In the genomic region with DNA sequence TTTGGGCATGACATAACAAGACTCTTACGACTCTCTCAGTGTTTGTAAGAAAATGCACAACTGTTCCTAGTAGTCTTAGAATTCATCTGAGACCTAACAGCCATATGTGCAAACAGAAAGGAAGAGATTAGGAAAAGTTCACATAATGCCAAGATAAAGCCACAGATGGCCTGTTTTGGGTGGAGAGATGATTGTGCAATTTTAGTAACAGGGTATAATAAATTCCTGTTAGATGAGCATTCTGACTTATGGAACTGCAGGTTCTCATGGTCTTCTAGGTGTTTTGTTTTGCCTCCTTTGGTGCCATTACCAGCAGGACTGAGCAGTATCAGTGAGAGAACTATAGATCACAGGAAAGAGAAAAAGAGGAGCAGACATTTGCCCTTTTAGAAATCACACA, we compare ENCODE assay signal across 26 mouse cellular contexts.
DNase-seq lines count a peak whose midpoint lies in the region; ATAC-seq and TF ChIP-seq lines count a peak whose summit lies in the region.
"Had no signal": no experiment of that assay in that cellular context is flagged by ENCODE, and none has a peak within 500 bp of the region (broad histone marks: within the 10 kb centered on the region; RNA-seq: fewer than 3 reads in every experiment).

No protein-coding gene starts in this region.

- H3ac ChIP-seq in C2C12 (ENCODE audit: control insufficient read depth, insufficient read length, low read depth), result no peak overlapping the region

- WGBS in intestine, embryonic 15.5 days, result 79% methylated on average over 1 of the region's 1 CpGs
- WGBS in intestine, postnatal 0 days, result 47% methylated on average over 1 of the region's 1 CpGs
- 42% methylated on average over 1 of the region's 1 CpGs for WGBS in olfactory bulb, adult 2 months

- H3K79me3 ChIP-seq in C2C12 (ENCODE audit: low read depth), result no peaks in the 10 kb centered on the region

- no peak overlapping the region for H3K27ac ChIP-seq in intestine, embryonic 15.5 days
- no peak overlapping the region for H3K27ac ChIP-seq in intestine, postnatal 0 days (ENCODE audit: low read depth, low read length)
- peak overlapping the region; percentile 83 for H3K27ac ChIP-seq in olfactory bulb, adult 2 months (ENCODE audit: insufficient read depth, low read depth, low read length)
- H3K27ac ChIP-seq: embryonic facial prominence, embryonic 12.5 days; embryonic facial prominence, embryonic 15.5 days; forebrain, embryonic 13.5 days; gastrocnemius, adult 2 months; hindbrain, embryonic 12.5 days; hindbrain, embryonic 15.5 days had no signal

- no peak overlapping the region for H3K4me3 ChIP-seq in intestine, embryonic 15.5 days (replicated peaks)
- H3K4me3 ChIP-seq in intestine, postnatal 0 days (ENCODE audit: low read depth, low read length), result no peak overlapping the region
- no peak overlapping the region for H3K4me3 ChIP-seq in C2C12 (ENCODE audit: insufficient read depth, poor library complexity, severe bottlenecking)
- H3K4me3 ChIP-seq in olfactory bulb, adult 2 months (ENCODE audit: insufficient read depth, low read depth, low read length), result no peak overlapping the region
- H3K4me3 ChIP-seq: embryonic facial prominence, embryonic 12.5 days; embryonic facial prominence, embryonic 15.5 days; erythroblast, embryonic 14.5 days; forebrain, embryonic 13.5 days; gastrocnemius, adult 2 months; hindbrain, embryonic 12.5 days; hindbrain, embryonic 15.5 days had no signal

- H3K9me3 ChIP-seq in intestine, embryonic 15.5 days, result no peaks in the 10 kb centered on the region
- H3K9me3 ChIP-seq in intestine, postnatal 0 days (ENCODE audit: control insufficient read depth), result no peaks in the 10 kb centered on the region
- H3K9me3 ChIP-seq: embryonic facial prominence, embryonic 12.5 days; embryonic facial prominence, embryonic 15.5 days; forebrain, embryonic 13.5 days; G1E; hindbrain, embryonic 12.5 days; hindbrain, embryonic 15.5 days had no signal

- TF ChIP-seq POLR2A in olfactory bulb, adult 2 months (IDR thresholded peaks at IDR 0.05; ENCODE audit: insufficient read depth, low read depth, low read length), result no peak

- no peak for TF ChIP-seq CTCF in intestine, postnatal 0 days (IDR thresholded peaks at IDR 0.05; ENCODE audit: low read depth)
- TF ChIP-seq CTCF in C2C12 (IDR thresholded peaks at IDR 0.05; ENCODE audit: control insufficient read depth, insufficient read depth, insufficient read length), result no peak
- TF ChIP-seq CTCF in olfactory bulb, adult 2 months (IDR thresholded peaks at IDR 0.05; ENCODE audit: insufficient read depth, low read depth, low read length), result no peak

- no peaks in the 10 kb centered on the region for H3K79me2 ChIP-seq in C2C12 (ENCODE audit: control insufficient read depth, insufficient read depth)

- H3K27me3 ChIP-seq in intestine, embryonic 15.5 days (replicated peaks), result no peaks in the 10 kb centered on the region
- no peaks in the 10 kb centered on the region for H3K27me3 ChIP-seq in intestine, postnatal 0 days (replicated peaks; ENCODE audit: control insufficient read depth, insufficient read depth, low read length)
- no peaks in the 10 kb centered on the region for H3K27me3 ChIP-seq in C2C12 (ENCODE audit: control insufficient read depth, insufficient read depth, insufficient read length)
- H3K27me3 ChIP-seq: CH12.LX; embryonic facial prominence, embryonic 12.5 days; embryonic facial prominence, embryonic 15.5 days; forebrain, embryonic 13.5 days; hindbrain, embryonic 12.5 days; hindbrain, embryonic 15.5 days; Patski had no signal

- H3K4me2 ChIP-seq in intestine, embryonic 15.5 days (replicated peaks), result no peak overlapping the region
- no peak overlapping the region for H3K4me2 ChIP-seq in intestine, postnatal 0 days (replicated peaks; ENCODE audit: low read depth)
- H3K4me2 ChIP-seq: embryonic facial prominence, embryonic 12.5 days; embryonic facial prominence, embryonic 15.5 days; forebrain, embryonic 13.5 days; heart, embryonic 11.5 days; hindbrain, embryonic 12.5 days; hindbrain, embryonic 15.5 days had no signal

- H3K9ac ChIP-seq in intestine, embryonic 15.5 days, result no peak overlapping the region
- no peak overlapping the region for H3K9ac ChIP-seq in intestine, postnatal 0 days (ENCODE audit: low read depth, low read length)
- H3K9ac ChIP-seq: embryonic facial prominence, embryonic 12.5 days; embryonic facial prominence, embryonic 15.5 days; forebrain, embryonic 13.5 days; hindbrain, embryonic 12.5 days; hindbrain, embryonic 15.5 days had no signal

- ATAC-seq in intestine, embryonic 15.5 days, result 0 out of 2 replicates have a peak, but pooled peaks have one; percentile 28
- no peak for ATAC-seq in intestine, postnatal 0 days
- ATAC-seq: forebrain, embryonic 13.5 days; inflammation-experienced regulatory T-cells, adult 6 months; Patski had no signal

- H3K36me3 ChIP-seq in intestine, embryonic 15.5 days, result no peaks in the 10 kb centered on the region
- no peaks in the 10 kb centered on the region for H3K36me3 ChIP-seq in intestine, postnatal 0 days (ENCODE audit: control insufficient read depth, insufficient read depth)
- H3K36me3 ChIP-seq in C2C12 (ENCODE audit: control insufficient read depth, insufficient read depth), result no peaks in the 10 kb centered on the region
- H3K36me3 ChIP-seq: embryonic facial prominence, embryonic 12.5 days; embryonic facial prominence, embryonic 15.5 days; G1E; hindbrain, embryonic 12.5 days had no signal

- no peaks in the 10 kb centered on the region for H3K4me1 ChIP-seq in intestine, embryonic 15.5 days (replicated peaks)
- no peaks in the 10 kb centered on the region for H3K4me1 ChIP-seq in intestine, postnatal 0 days (replicated peaks; ENCODE audit: control insufficient read depth, insufficient read depth, low read length)
- no peaks in the 10 kb centered on the region for H3K4me1 ChIP-seq in olfactory bulb, adult 2 months (ENCODE audit: control insufficient read depth, insufficient read depth, low read length)
- H3K4me1 ChIP-seq: embryonic facial prominence, embryonic 12.5 days; embryonic facial prominence, embryonic 15.5 days had no signal

- peak; percentile 23 for DNase-seq in 3T3-L1 (ENCODE audit: low read depth, low spot score)
- no peak for DNase-seq in embryo, embryonic 9.5 days (ENCODE audit: extremely low spot score)
- DNase-seq: adrenal gland, postnatal 10 days; adrenal gland, postnatal 36 days; cerebellum, adult 11-12 months; cerebellum, adult 8-10 months; cerebellum, postnatal 14 days; gastrocnemius, adult 2 months; gastrocnemius, postnatal 14 days; heart, adult 11 months; kidney, adult 11 months had no signal

TF ChIP-seq in C2C12, 6 proteins besides CTCF, POLR2A, EP300 and RAD21:
- TF ChIP-seq MAX (IDR thresholded peaks at IDR 0.05) (no peak), CEBPB (IDR thresholded peaks at IDR 0.05; ENCODE audit: low read depth) (peak; percentile 83), FOSL1 (IDR thresholded peaks at IDR 0.05; ENCODE audit: insufficient read depth, low read length, poor library complexity, severe bottlenecking) (no peak), USF1 (IDR thresholded peaks at IDR 0.05; ENCODE audit: low read depth) (no peak), MYOD1 (IDR thresholded peaks at IDR 0.05; ENCODE audit: control insufficient read depth, insufficient read length, low read depth) (no peak), MYOG (IDR thresholded peaks at IDR 0.05; ENCODE audit: control insufficient read depth, extremely low read depth, insufficient read length) (no peak)
